Mouse (Mus musculus): ENCODE measurements at regions not wholly inside any gene's neighbourhood (a gene's known extent, or its start where the extent isn't known, plus 50 kb on each side); places are given as distances from the start of the nearest gene placed in this dataset. TPM values are rescaled to one million over a fixed set of nuclear protein-coding genes. Genes with fewer than 3 reads are reported as not detected.
A peak's percentile ranks its signal among the peaks of the same experiment; 100 is the strongest.

DNA sequence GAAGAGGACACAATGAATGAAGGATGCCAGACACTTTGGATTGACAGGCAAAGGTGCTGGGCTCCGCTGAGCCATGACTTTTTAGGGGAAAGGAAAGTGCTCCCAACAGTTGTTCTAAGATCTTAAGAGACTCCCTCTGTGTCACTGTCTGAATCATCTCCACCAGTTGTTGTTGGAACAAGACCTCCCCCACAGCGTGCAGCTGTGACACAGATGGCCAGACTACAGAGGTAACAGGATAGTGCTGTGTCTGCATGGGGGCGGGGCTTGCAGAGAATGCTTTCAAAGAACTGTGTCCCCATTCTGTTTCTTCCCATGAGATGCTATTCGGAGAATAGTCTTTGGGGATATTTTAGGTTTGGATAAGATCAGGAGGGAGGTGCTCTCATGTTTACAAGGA, 61.7 kb upstream of the Dpyd start:
- no peak for DNase-seq (ENCODE audit: low spot score)
- no peaks in the 10 kb centered on the region for H3K27me3 ChIP-seq (ENCODE audit: insufficient read depth, low read length)
- H3K36me3 ChIP-seq (ENCODE audit: insufficient read depth, low read length): no peaks in the 10 kb centered on the region
- no peak overlapping the region for H3K4me3 ChIP-seq (ENCODE audit: low read depth, low read length)
- WGBS: 32% methylated on average over 4 of the region's 4 CpGs
- H3K4me2 ChIP-seq (ENCODE audit: low read depth, low read length, poor library complexity, severe bottlenecking): no peak overlapping the region
- no peaks in the 10 kb centered on the region for H3K4me1 ChIP-seq (ENCODE audit: insufficient read depth, low read length)
- no peak for TF ChIP-seq CTCF (IDR thresholded peaks at IDR 0.05)
- H3K9me3 ChIP-seq (ENCODE audit: low read length): no peaks in the 10 kb centered on the region
- H3K27ac ChIP-seq (ENCODE audit: low read depth, low read length): no peak overlapping the region
- ATAC-seq (ENCODE audit: low FRiP score): no peak
- no peak overlapping the region for H3K9ac ChIP-seq (replicated peaks; ENCODE audit: low read length, poor library complexity, severe bottlenecking)

DNA sequence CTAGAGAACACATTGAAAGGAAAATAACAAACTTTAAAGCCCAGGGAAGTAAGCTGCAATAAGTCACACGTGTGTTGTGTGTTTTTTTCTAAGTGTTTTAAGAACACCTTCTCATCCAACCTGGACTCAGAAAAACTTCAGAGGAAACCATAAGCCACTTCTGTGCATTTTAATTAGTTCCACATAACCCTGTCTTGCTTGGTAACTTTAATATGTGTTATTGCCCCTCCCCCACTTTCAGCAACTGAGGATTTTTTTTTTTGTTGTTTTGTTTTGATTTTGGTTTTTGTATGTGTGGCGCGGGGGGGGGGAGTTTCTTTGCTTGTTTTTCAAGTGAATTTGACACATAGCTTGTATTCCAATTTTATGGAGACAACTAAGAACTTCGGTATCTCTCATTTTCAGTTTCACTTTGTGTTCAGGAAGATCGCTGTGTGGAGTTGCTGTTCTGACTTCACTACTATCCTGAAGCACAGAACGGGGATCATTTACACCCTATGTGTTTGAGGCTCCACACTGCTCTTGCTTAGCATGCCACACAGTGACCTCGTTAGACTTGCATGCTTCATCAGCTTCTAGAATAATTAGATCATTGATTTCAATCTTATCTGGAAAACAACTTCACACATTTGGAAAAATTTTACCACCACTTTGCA, 54.2 kb upstream of the Dpyd start:
- 82% methylated on average over 7 of the region's 7 CpGs for WGBS
- no peak overlapping the region for H3K9ac ChIP-seq (replicated peaks; ENCODE audit: low read length, poor library complexity, severe bottlenecking)
- no peak for ATAC-seq (ENCODE audit: low FRiP score)
- H3K9me3 ChIP-seq (ENCODE audit: low read length): no peaks in the 10 kb centered on the region
- no peak overlapping the region for H3K27ac ChIP-seq (ENCODE audit: low read depth, low read length)
- no peaks in the 10 kb centered on the region for H3K27me3 ChIP-seq (ENCODE audit: insufficient read depth, low read length)
- H3K36me3 ChIP-seq (ENCODE audit: insufficient read depth, low read length): no peaks in the 10 kb centered on the region
- DNase-seq (ENCODE audit: low spot score): no peak
- no peak overlapping the region for H3K4me2 ChIP-seq (ENCODE audit: low read depth, low read length, poor library complexity, severe bottlenecking)
- no peaks in the 10 kb centered on the region for H3K4me1 ChIP-seq (ENCODE audit: insufficient read depth, low read length)
- H3K4me3 ChIP-seq (ENCODE audit: low read depth, low read length): no peak overlapping the region
- no peak for TF ChIP-seq CTCF (IDR thresholded peaks at IDR 0.05)

DNA sequence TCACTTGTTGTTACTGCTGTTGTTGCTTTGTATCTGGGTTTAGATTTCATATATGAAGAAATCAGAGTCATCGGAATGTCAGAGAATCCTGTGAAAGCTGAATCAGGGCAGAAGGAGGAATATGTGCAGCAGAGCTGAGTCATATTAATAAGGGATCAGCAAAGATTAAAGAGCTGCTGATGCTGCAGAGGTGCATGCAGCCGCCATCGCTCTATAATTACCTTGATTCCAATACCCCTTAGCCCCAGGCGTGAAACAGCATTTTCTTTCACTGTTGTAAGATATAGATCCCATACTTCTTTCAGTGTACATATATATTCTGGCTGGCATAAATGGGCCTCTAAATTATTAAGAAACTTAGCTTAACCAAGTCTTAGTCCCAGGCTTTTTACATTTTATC, 51.1 kb upstream of the Dpyd start:
- H3K27ac ChIP-seq (ENCODE audit: low read depth, low read length): no peak overlapping the region
- DNase-seq (ENCODE audit: low spot score) (peak; percentile 8), ATAC-seq (ENCODE audit: low FRiP score) (no peak)
- H3K4me3 ChIP-seq (ENCODE audit: low read depth, low read length): no peak overlapping the region
- H3K4me1 ChIP-seq (ENCODE audit: insufficient read depth, low read length): no peaks in the 10 kb centered on the region
- no peak overlapping the region for H3K9ac ChIP-seq (replicated peaks; ENCODE audit: low read length, poor library complexity, severe bottlenecking)
- TF ChIP-seq CTCF (IDR thresholded peaks at IDR 0.05): no peak
- H3K36me3 ChIP-seq (ENCODE audit: insufficient read depth, low read length): 0 out of 2 replicates have a peak, but pooled peaks cover 2% of the 10 kb centered on the region
- H3K9me3 ChIP-seq (ENCODE audit: low read length): no peaks in the 10 kb centered on the region
- no peak overlapping the region for H3K4me2 ChIP-seq (ENCODE audit: low read depth, low read length, poor library complexity, severe bottlenecking)
- H3K27me3 ChIP-seq (ENCODE audit: insufficient read depth, low read length): no peaks in the 10 kb centered on the region
- WGBS: 46% methylated on average over 4 of the region's 4 CpGs

DNA sequence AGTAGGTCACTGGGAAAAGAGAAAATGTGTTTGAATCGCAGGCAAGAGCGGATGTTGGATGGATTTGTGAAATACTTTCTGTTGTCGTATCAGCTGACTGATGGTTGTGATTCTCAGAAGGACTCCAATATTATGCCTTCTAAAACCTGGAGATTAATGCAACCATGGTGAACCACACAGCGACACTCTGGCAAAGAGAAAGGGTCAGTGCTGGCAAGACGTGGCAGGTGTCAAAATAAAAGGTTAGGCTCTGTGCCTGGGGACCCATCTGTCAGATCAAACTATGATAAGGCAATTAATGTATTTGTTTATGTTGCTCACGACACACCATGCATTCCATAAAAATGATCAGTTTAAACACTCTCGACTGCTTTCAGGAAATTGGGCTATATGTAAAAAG, 50.0 kb upstream of the Dpyd start:
- DNase-seq (ENCODE audit: low spot score) (no peak), ATAC-seq (ENCODE audit: low FRiP score) (no peak)
- Histone ChIP-seq H3K4me1 (ENCODE audit: insufficient read depth, low read length) (no peaks in the 10 kb centered on the region), H3K36me3 (ENCODE audit: insufficient read depth, low read length) (0 out of 2 replicates have a peak, but pooled peaks cover 8% of the 10 kb centered on the region), H3K4me2 (ENCODE audit: low read depth, low read length, poor library complexity, severe bottlenecking) (no peak overlapping the region), H3K4me3 (ENCODE audit: low read depth, low read length) (no peak overlapping the region), H3K27me3 (ENCODE audit: insufficient read depth, low read length) (no peaks in the 10 kb centered on the region), H3K9me3 (ENCODE audit: low read length) (no peaks in the 10 kb centered on the region), H3K27ac (ENCODE audit: low read depth, low read length) (no peak overlapping the region), H3K9ac (replicated peaks; ENCODE audit: low read length, poor library complexity, severe bottlenecking) (no peak overlapping the region)
- WGBS: 28% methylated on average over 7 of the region's 7 CpGs
- TF ChIP-seq CTCF (IDR thresholded peaks at IDR 0.05): no peak

MicroRNAs in the stretch of these regions (microRNA counts, 519-probe panel; counts per million panel counts)
- 5,652 counts per million, percentile 95 among the panel's probes with 10 or more counts for microRNA mmu-miR-137

Small RNAs in the stretch of these regions (microRNA-seq; reads per million reads assigned to microRNA genes)
- gene Gm24155 (ENCODE audit: borderline number of aligned reads) (not detected), gene Mir137 (ENCODE audit: borderline number of aligned reads) (28,385 reads per million, percentile 99 among the genes with 10 or more reads in this experiment)

All from midbrain, postnatal 0 days (tissue).